Mouse (Mus musculus): ENCODE data around the gene Eif2b5.

- TF ChIP-seq CTCF (IDR thresholded peaks at IDR 0.05; ENCODE audit: low read depth, low read length) = peak; percentile 55
- TF ChIP-seq EP300 (IDR thresholded peaks at IDR 0.05; ENCODE audit: insufficient read depth, low read depth, low read length) = no peak
Observed at GRCm38 (mm10) chr16:20490581-20490980, 8.0 kb upstream of the Eif2b5 start.
